Mouse (Mus musculus): ENCODE measurements around the gene Klhl29.

GRCm38 (mm10) chr12:5411761-5412537, 36.5 kb upstream of the Klhl29 start:
- TF ChIP-seq POLR2A (IDR thresholded peaks at IDR 0.05; ENCODE audit: borderline replicate concordance, low read depth, low read length) (no peak), CTCF (IDR thresholded peaks at IDR 0.05; ENCODE audit: low read depth, low read length) (no peak)
